Mouse (Mus musculus): ENCODE results near the gene Boc.

DNA sequence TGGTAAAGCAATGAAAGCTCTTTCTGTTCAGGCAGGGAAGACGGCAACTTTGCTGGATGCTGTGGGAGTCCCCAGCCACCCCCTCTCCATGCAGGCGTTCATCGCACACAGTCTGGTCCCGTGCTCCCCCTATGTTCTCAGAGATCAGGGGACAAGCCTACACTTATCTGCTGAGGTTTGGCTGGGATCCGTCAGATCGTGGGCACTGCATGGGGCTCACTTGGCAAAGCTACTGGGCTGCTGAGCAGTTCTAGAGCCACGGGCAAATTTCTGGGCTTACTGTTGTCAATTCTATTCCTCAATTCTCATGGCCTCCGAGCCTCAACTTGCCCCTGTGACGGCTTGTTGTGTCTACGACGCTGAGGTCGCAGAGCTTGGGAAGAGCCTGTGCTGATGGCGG, 49.9 kb downstream of the Boc start:
- no peak for TF ChIP-seq CTCF (IDR thresholded peaks at IDR 0.05; ENCODE audit: extremely low read depth, insufficient read depth, low read length)
- no peak for TF ChIP-seq POLR2A (IDR thresholded peaks at IDR 0.05; ENCODE audit: extremely low read depth, insufficient read depth, low read length)
